Mouse (Mus musculus): ENCODE data around the gene Suds3.

The Suds3 gene

DNA sequence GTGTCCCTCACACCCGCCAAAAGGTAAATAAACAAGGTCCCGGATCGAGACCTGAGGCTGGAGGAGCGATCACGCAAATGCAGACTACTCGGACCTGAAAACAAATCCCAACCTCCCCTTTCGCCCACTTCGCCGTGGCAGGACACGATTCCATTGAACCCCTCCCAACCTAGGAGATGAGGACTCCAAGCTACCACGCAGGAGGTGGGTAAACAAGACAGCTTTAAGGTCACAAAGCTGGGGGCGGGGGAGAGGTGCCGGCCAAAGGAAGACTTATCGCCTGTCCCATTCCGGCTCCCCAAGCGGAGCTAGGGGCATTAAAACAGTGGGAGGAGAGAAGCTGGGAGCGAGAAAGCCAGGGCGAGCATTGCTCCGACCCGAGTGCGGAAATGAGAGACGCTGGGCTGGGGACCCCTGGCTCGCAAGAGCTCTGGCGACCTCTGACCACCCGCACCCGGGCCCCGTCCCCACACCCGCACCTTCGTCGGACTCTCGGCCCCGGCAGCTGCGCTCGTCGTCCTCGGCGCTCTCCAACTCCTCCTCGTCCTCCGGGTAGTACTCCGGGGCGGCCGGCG, 633 bp downstream of the Suds3 start:
- in situ Hi-C loops (cut with MseI, MboI), result loop anchor here (10.0 to 25.0 kb wide), 3 partner anchors 160 to 297 kb away; partner anchors contain the start of gene Ksr2 (in 1 of the 2)

DNA sequence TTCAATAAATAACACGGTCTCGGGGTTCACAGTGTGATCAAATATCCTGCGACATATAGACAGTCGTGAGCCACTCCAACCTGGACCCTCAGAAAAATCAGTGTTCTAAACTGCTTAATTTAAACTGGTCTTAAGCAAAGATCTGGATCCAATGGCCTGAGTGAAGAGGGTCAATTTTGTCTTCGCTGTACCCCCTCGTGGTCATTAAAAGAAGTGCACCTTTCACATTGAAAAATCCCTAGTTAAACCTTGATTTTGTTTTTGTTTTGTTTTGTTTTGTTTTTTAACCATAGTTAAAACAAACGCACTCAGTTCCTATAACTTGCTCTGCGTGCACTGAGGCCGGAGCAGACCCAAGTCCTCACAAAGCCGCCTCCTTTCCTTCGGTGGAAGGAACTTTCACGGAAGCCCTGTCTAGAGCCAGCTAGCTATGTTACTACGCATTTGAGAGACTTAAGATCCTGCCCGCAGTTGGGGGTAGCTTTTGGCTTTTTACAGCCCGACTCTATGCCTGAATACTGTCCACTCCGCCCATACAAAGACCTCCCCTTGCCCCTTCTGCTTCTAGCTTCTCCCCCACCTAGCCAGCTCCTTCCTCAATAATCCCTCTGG, 1.2 kb downstream of the Suds3 start:
- in situ Hi-C loops (cut with MseI, MboI), result loop anchor here (10.0 to 25.0 kb wide), 3 partner anchors 160 to 298 kb away; partner anchors contain the start of gene Ksr2 (in 1 of the 2)

DNA sequence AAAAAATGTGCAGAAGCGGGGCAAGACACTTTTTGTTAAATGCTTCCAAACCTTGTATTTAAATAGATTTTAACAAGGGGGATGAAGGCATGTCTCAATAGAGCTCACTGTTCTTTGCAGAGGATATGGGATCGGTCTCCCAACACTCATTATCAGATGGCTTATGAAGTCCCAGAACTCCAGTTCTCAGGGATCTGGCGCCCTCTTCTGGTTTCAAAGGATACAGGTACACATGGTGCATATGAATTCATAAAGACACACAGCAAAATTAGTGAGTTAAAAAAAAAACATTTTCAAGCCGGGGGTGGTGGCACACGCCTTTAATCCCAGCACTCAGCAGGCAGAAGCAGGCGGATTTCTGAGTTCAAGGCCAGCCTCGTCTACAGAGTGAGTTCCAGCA, 2.6 kb downstream of the Suds3 start:
- in situ Hi-C loops (cut with MseI, MboI), result loop anchor here (10.0 to 25.0 kb wide), 3 partner anchors 161 to 299 kb away; partner anchors contain the start of gene Ksr2 (in 1 of the 2)

DNA sequence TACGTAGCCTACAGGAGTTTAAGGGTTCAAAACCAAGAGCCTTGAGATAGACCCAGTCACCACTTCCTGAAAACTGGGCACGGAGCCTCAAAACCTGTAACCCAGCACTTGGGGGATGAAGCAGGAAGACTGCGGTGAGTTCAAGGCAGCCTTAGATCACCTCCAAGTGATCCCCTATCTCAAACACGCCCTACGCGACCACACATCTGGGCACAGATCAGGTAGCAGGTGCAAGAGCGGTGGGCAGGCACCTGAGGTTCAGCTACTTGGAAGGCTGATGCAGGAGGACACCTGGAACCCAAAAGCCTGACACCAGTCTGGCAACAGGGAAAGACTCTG, 4.2 kb downstream of the Suds3 start:
- in situ Hi-C loops (cut with MseI, MboI), result loop anchor here (10.0 to 25.0 kb wide), 3 partner anchors 163 to 301 kb away; partner anchors contain the start of gene Ksr2 (in 1 of the 2)

DNA sequence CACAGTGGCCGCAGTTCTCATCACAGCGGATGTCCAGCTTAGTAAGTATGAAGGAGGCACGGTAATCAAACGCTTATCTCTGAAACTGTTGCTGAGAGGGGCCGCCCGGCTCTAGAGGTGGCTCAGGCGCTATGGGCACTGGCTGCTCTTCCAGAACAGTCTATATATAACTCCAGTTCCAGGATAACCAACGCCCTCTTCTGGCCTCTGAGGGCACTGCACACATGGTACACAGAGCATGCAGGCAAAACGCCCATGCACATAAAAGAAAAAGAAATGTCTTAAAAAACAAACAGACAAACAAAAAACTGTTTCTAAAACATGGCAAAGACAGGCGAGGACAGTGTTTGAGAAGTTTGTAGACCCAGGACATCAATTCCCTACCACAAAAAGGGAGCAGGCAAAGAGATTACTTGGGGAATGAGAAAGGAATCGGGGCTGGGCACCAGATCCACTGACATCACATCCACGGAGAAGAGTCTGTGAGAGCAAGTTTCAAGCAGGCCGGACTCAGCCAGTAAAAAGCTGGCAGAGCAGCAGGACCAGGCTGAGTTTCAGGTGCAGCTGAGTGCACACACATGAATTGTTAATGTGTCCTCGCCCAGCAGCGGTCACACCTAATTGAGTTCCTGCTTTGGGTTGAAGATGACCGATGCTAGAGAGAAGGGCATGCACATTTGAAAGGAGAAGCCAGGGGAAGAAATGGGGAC, 4.7 kb downstream of the Suds3 start:
- in situ Hi-C loops (cut with MseI, MboI), result loop anchor here (10.0 to 25.0 kb wide), 3 partner anchors 164 to 301 kb away; partner anchors contain the start of gene Ksr2 (in 1 of the 2)

DNA sequence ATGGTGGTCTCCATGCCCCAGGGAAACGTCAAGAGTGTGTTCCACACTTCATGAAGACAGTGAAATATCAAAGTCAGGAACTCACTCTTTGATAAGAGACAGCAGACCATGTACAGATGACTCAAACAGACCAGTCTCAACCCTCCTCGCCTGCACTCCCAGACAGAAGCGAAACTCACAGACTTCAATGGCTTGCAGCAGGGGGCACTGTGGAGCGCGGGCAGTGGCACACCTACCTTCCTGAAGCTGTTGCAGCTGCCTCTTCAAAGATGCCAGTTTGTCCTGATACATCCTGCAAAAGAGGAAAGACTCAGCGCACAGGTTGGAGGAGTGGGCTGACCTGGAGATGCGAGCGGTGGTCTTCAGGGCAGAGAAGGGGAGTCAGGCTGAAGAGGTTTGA, 6.4 kb downstream of the Suds3 start:
- in situ Hi-C loops (cut with MseI, MboI), result loop anchor here in 1 of 2 experiments (25.0 kb wide), 1 partner anchor 303 kb away; the partner anchor contains the start of gene Ksr2

DNA sequence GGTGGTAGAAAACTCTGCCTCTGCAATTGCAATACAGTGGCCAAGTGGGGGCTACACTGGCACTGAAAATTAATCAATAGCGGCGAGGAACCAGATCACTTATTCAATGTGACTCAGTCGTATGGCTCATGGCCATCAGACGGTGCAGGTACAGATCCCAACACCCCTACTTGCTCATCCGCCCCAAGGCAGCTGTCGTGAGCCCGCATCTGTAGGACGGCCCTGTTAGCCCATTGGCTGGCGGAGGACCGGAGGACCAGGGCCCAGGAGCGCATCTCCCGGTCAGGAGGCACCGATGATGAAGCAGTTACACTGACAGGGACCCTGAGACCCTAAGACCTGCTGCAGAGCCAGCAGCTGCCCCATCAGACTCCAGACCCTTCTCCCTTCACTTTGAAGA, 7.2 kb downstream of the Suds3 start:
- in situ Hi-C loops (cut with MseI, MboI), result loop anchor here in 1 of 2 experiments (25.0 kb wide), 1 partner anchor 304 kb away; the partner anchor contains the start of gene Ksr2

DNA sequence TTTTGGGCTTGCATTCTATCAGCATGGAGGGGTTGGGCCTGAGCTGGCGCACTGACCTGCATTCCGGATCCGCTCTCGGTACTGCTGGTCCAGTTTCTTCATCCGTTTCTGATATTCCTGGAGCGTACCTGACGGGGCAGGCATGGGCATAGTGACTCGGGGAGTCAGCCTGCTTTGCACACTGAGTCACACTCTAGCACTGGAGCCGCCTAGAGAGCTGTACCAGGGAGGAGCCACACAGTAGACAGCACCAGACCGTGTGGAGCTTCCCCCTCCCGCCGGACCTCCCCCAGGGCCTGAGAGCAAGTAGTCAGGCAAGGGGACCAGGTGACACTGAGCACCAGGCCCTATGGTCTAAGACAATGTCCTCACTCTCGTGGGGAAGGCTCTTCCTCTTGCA, 7.6 kb downstream of the Suds3 start:
- in situ Hi-C loops (cut with MseI, MboI), result loop anchor here in 1 of 2 experiments (25.0 kb wide), 1 partner anchor 304 kb away; the partner anchor contains the start of gene Ksr2

DNA sequence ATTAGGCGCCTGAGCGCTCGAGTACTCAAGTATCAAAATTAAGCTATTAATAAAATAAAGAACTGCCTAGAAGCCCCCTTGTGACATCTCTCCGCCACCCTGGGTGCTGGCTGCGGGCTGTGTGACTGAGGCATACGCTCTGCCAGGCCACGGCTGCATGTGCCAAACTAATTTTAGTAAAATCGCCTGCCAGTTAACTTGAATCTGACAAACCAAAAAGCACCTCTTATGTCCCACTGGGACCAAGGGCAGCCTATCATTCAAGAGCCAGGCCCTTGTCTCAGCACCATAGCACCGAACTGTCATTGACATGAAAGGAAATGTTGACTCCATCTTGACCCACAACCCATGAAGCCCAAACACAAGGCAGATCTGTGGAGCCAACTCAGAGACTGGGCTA, 10.2 kb downstream of the Suds3 start:
- in situ Hi-C loops (cut with MseI, MboI), result loop anchor here in 1 of 2 experiments (25.0 kb wide), 1 partner anchor 307 kb away; the partner anchor contains the start of gene Ksr2

DNA sequence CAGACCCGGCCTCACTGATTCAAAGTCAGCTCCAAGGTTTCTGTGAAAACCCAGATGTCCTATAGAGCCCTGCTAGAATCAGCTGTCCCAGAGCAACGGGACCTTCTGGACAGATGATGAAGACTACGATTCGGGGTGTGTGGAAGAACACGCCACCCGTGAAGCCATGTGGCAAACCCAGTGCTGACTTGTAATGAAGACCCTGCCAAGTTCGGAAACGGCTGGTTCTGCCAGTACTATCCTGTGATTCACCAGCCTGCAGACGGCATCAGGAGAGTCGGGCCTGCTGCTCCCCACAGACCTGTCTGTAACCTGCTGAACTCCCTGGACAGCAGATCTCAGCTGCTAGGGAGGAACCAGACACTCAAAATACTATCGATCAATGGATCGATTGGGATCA, 11.6 kb downstream of the Suds3 start:
- in situ Hi-C loops (cut with MseI, MboI), result loop anchor here in 1 of 2 experiments (25.0 kb wide), 1 partner anchor 308 kb away; the partner anchor contains the start of gene Ksr2

DNA sequence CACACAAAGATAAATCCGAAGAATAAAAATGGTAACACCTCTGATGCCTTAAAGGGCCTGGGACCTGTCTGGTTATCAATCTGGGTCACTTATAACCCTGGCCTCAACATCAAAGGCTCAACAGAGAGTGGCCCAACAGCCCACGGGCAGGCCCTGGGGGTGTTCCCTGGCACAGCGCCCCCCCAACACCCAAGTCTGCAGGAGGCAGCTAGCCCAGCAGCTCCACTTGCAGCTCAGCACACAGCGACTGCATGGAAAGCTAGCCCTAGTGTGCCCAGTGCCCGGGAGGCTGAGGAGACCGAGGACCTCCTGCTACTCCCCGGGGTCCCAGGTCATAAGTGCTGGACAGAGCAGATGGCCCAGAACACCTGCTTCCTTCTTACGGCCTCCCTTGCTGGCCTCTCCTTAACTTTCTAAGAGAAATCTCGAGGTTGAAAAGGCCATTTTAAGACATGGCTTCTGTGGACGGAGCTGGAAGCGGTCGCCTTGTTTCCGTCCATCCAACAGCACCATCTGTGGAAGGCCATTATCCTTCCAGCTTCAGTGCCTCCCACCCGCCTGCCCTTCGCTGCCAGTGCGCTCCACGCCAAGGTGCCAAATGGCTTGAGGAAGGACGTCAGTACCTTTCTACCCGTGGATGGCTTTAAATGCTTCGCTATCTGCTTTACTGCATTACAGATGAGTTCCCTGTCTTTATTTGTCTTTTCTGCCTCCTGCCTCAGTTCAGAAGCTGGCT, 12.6 kb downstream of the Suds3 start:
- in situ Hi-C loops (cut with MseI, MboI), result loop anchor here in 1 of 2 experiments (25.0 kb wide), 1 partner anchor 309 kb away; the partner anchor contains the start of gene Ksr2

DNA sequence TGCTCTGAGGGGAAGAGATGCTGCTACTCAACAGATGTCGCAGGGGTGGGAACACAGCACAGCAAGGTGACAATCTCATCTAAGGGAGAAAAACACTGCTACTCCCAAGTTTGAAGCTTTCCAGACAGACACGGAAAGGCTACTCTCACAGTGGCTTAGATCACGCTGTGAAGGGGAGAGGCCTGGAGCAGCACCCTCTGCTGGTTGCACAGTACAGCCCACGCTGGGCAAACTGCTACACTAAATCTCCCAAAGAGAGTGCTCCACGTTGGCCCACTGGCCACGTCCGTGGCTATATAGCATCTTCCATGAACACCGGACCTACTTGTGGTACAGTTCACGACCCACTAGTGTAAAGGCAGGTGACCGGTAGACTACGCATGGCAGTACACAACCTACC, 16.2 kb downstream of the Suds3 start:
- in situ Hi-C loops (cut with MseI, MboI), result loop anchor here in 1 of 2 experiments (25.0 kb wide), 1 partner anchor 313 kb away; the partner anchor contains the start of gene Ksr2

DNA sequence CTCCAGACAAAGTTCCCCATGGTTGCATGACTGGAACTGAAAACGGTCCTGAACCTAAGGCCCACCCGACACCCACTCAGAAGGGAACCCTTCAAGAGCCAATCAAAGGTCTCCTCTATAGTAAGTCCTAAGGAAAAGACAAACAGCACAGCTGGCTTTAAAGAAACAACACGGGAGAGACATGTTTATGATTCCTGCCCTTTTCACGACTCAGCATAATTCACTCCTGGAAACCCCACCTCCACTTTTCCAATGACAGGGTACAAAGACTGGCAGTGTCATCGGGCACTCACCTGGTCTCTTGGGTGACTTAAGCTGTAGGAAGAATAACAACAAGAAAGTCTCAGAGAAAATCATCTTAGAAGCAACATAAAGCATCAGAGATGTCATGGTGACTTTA, 16.9 kb downstream of the Suds3 start:
- in situ Hi-C loops (cut with MseI, MboI), result no loop called here

DNA sequence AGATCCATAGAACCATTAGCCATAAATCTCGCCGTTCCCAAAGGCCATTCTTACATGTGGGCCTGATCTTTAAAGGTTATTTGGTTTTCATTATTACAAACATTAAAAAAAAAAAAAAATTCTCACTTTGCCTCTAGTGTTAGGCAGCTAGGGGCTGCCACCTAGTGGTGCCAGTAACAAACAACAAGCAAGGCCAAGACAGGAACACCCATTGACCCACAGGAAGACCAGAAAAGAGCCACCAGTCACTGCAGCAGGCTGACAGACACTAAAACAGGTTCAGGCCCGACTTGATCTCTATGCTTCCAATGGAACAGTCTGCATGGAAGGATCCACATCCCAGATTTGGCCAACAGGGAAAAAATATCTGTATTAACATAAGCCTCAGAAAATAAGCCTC, 19.2 kb downstream of the Suds3 start:
- in situ Hi-C loops (cut with MseI, MboI), result no loop called here

DNA sequence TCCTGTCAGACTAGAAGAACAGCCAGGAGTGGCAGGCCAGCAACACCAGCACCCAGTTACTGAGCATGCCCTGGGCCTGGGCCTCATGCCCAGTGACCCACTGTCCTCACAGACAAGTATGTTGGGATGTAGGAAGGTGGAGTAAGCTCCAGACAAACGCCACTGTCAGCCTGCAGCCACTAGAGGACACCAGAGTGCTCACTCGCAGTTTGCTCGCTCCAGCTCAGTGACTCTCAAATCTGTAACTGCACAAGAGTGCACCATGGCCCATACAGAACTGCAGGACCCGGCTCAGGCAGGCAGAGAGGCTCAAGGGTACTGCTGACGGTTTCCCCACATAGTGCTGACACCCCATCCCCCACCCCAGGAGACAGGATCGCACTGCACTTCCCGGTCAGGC, 21.5 kb downstream of the Suds3 start:
- in situ Hi-C loops (cut with MseI, MboI), result no loop called here

DNA sequence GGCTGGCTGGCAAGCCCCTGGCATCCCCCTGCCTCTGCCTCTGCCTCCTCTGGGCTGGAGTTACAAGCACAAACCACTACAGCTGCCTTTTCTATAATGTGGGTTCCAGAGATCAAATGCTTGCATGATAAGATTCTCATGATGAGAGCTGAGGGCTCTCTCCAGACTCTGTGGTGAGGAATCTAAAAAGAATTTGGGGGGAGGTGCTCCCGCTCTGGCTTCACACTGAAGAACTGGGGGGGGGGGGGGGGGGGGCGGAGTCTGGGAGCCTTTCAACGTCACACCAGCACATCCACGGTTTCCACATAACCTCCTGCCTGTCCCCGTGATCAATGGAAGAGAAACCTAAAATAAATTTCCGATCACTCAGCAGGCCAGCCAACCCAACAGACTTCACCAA, 26.1 kb downstream of the Suds3 start:
- in situ Hi-C loops (cut with MseI, MboI), result no loop called here

DNA sequence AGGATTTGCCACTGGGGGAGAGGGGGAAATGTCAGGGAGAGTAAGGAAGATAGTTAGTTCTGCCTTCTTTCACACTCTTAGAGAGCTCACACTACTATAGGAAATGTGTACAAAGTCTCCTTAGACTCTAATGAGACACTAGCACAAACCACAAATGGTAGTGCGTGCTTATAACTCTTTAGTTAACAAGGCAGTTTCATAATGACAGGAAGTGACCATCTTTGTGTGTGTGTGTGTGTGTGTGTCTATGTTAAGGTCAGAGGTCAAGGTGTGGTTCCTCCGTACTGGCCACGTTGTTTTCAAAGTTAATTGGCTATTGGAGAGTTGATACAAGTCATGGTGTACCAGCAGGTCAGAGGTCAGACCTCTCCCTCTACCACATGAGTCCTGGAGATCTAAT, 26.8 kb downstream of the Suds3 start:
- in situ Hi-C loops (cut with MseI, MboI), result no loop called here

DNA sequence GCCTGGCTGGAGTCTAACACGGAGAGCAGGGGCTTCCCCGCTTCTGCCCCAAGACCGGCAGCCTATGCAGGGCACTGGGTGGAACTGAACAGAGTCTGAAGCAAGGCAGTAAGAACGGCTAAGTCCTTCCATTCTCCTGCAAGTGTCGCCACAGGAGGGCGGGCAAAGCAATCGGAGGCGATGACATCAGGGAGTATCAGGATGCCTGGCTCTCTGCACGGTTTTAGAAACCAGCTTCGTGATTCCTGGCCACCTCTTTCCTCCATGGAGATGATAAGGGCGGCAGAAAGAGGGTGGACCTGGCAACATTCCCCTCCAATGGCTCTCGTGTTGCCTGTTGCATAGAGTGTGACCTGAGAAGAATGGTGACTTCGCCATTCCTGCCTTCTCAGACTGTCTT, 28.2 kb downstream of the Suds3 start:
- in situ Hi-C loops (cut with MseI, MboI), result no loop called here

DNA sequence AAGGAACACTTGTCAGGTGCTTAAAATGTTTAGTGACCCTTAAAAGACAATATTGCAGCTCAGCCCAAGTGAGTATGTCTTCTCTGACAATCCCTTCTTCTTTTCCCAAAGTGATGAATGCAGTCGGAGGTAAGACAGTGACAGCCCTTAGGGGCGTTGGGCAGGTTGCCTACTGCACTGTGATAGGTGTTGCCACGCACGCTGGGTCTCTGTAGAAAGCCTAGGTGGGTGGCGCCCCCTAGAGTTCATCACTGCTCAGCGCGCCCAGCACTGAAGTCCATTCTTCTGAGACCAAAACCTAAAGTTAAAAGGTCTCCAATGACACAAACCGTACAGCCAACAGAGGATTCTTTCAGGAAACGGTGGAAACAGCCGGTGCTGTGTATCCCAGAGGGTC, 46.4 kb downstream of the Suds3 start:
- in situ Hi-C loops (cut with MseI, MboI), result no loop called here

DNA sequence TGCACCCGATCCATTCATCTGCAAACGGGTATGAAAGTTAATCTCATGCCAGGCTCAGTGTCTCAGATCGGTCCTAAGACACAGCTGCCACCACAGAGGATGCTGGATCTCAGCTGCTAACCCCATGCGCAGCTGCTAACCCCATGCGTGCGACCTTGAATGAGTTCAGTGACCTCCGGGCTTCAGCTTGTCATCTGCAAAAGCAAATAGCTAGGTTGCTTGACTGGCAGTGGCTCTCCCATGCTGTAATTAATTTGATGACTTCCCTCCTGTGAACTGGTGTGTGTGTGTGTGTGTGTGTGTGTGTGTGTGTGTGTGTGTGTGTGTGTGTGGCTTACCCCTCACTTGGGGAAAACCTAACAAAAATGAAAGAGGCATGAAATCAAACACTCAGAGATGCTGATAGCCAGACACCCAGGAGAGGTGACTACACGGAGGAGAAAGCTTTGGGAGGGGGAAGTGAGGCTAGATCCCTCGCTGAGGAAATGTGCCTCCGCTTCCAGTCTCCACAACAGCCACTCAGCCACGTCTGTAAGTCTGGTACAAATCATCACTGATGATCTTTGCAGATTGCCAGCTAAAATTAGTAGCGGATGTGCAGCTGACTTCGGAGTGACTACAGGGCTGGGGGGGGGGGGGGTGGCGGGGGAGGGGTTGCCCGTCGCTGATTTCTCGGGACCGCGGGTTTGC, 47.0 kb downstream of the Suds3 start:
- in situ Hi-C loops (cut with MseI, MboI), result no loop called here

DNA sequence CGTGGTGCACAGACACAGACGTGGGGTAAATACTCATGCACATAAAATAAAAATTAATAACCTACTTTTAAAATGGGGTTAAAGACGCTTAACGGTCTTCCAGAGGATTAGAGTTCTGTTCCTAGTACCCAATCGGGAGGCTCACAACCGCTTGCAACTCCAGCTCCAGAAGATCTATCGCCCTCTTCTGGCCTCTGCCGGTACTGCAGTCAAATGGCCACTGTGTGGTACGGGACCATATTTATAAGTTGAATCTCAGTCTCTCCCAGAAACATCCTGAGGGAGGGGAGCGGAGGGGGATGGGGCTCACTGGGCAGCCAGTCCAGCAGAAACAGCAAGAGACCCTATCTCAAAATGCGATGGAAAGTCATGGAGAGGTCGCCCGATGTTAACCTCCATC, 47.7 kb downstream of the Suds3 start:
- in situ Hi-C loops (cut with MseI, MboI), result no loop called here

Measured in mouse trophoblast stem cell (cell line).